8 mouse cellular contexts compared by ENCODE assay signal in the genomic region with DNA sequence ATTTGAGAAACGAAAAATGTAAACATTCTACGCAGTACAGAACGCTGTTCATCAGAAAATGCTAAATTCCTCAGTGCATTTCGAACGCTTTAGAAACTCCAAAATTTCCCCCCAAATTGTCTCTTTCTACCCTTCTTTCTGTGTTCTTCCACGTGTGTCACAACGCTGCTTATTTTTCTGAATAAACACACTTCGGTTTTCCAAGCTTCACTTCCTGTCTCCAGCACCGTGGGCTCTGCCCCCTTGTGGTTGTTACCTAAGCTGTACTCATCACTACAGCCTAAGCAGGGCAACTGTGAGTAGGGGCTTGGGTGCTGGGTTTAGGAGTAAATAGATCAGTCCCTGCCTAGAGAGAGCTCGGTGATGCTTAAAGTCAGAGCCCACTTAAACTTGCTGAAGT. TPM values are rescaled to one million over a fixed set of nuclear protein-coding genes. Genes with fewer than 3 reads are reported as not detected.
A peak's percentile ranks its signal among the peaks of the same experiment; 100 is the strongest.
DNase-seq lines count a peak whose midpoint lies in the region; ATAC-seq and TF ChIP-seq lines count a peak whose summit lies in the region.

No protein-coding gene starts in this region.

- peak overlapping the region; percentile 39 for H3K4me2 ChIP-seq in embryonic facial prominence, embryonic 13.5 days
- peak overlapping the region; percentile 46 for H3K4me2 ChIP-seq in intestine, embryonic 14.5 days (ENCODE audit: low read length)

- TF ChIP-seq CTCF in heart, adult 2 months (IDR thresholded peaks at IDR 0.05) = peak; percentile 72

- H3K4me3 ChIP-seq in heart, adult 2 months = no peak overlapping the region
- no peak overlapping the region for H3K4me3 ChIP-seq in ES-E14 (ENCODE audit: insufficient read depth in 1 of 2, low read depth in 1 of 2, low read length in 2 of 2, poor library complexity in 1 of 2, severe bottlenecking in 1 of 2)
- peak overlapping the region; percentile 9; the same call in 1 of the 2 replicates for H3K4me3 ChIP-seq in embryonic facial prominence, embryonic 13.5 days
- peak overlapping the region; percentile 33 for H3K4me3 ChIP-seq in intestine, embryonic 14.5 days (ENCODE audit: low read depth, low read length)
- H3K4me3 ChIP-seq in midbrain, embryonic 10.5 days = peak overlapping the region; percentile 21; the same call in 1 of the 2 replicates

- H3K36me3 ChIP-seq in heart, adult 2 months (ENCODE audit: control insufficient read depth, insufficient read depth, low read length) = no peaks in the 10 kb centered on the region
- H3K36me3 ChIP-seq in ES-E14 (ENCODE audit: control insufficient read depth, insufficient read depth, low read length, poor library complexity, severe bottlenecking) = no peaks in the 10 kb centered on the region
- no peaks in the 10 kb centered on the region for H3K36me3 ChIP-seq in embryonic facial prominence, embryonic 13.5 days
- H3K36me3 ChIP-seq in intestine, embryonic 14.5 days (ENCODE audit: control insufficient read depth, insufficient read depth, low read length) = no peaks in the 10 kb centered on the region
- no peaks in the 10 kb centered on the region for H3K36me3 ChIP-seq in midbrain, embryonic 10.5 days

- ATAC-seq in embryonic facial prominence, embryonic 13.5 days (ENCODE audit: insufficient number of reproducible peaks, insufficient read depth, low FRiP score, low TSS enrichment, low read depth) = no peak
- no peak; the same call in 1 of the 2 replicates for ATAC-seq in intestine, embryonic 14.5 days (replicated peaks; ENCODE audit: low FRiP score, low TSS enrichment, low read depth)
- no peak for ATAC-seq in erythroblast, adult 5-6 weeks (replicated peaks; ENCODE audit: low FRiP score, poor library complexity, severe bottlenecking)

- intact Hi-C loops in heart, adult 2 months (cut with DNase I) = loop anchor here (1.0 kb wide), 1 partner anchor 79 kb away; no protein-coding TSS in a partner anchor
- intact Hi-C loops in heart, postnatal 25 days (cut with DNase I) = loop anchor here (1.0 kb wide), 1 partner anchor 79 kb away; no protein-coding TSS in a partner anchor
- intact Hi-C loops in gastrocnemius, postnatal 36 days (cut with DNase I) = loop anchor here (2.0 to 5.0 kb wide), 2 partner anchors 38 to 82 kb away; partner anchors contain the start of gene Fgf23

- no peaks in the 10 kb centered on the region; the same call in 1 of the 2 replicates for H3K4me1 ChIP-seq in heart, adult 2 months (ENCODE audit: control insufficient read depth, insufficient read depth, low read length)
- no peaks in the 10 kb centered on the region for H3K4me1 ChIP-seq in ES-E14 (ENCODE audit: control insufficient read depth in 2 of 2, insufficient read depth in 2 of 2, low read length in 2 of 2, poor library complexity in 1 of 2)
- peaks cover 7% of the 10 kb centered on the region; the same call in 1 of the 2 replicates for H3K4me1 ChIP-seq in embryonic facial prominence, embryonic 13.5 days
- no peaks in the 10 kb centered on the region for H3K4me1 ChIP-seq in intestine, embryonic 14.5 days (replicated peaks; ENCODE audit: control insufficient read depth, insufficient read depth, low read length)
- peaks cover 11% of the 10 kb centered on the region for H3K4me1 ChIP-seq in midbrain, embryonic 10.5 days

- no peaks in the 10 kb centered on the region for H3K79me2 ChIP-seq in heart, adult 2 months (replicated peaks; ENCODE audit: control insufficient read depth, insufficient read depth, low read length)

- TF ChIP-seq EP300 in heart, adult 2 months (IDR thresholded peaks at IDR 0.05; ENCODE audit: insufficient read depth, low read depth, low read length) = no peak

- TF ChIP-seq POLR2A in heart, adult 2 months (IDR thresholded peaks at IDR 0.05; ENCODE audit: insufficient read depth, low read depth, low read length) = no peak

- H3K27ac ChIP-seq in heart, adult 2 months = no peak overlapping the region
- no peak overlapping the region for H3K27ac ChIP-seq in ES-E14 (ENCODE audit: insufficient read depth, low read depth, low read length, poor library complexity, severe bottlenecking)
- 0 out of 2 replicates have a peak overlapping the region, but pooled peaks have one; percentile 28 for H3K27ac ChIP-seq in embryonic facial prominence, embryonic 13.5 days
- no peak overlapping the region for H3K27ac ChIP-seq in intestine, embryonic 14.5 days (ENCODE audit: low read depth)
- no peak overlapping the region for H3K27ac ChIP-seq in midbrain, embryonic 10.5 days (replicated peaks)

- DNase-seq in heart, adult 2 months = no peak
- DNase-seq in heart, postnatal 25 days (ENCODE audit: low spot score) = no peak
- peak; percentile 51 for DNase-seq in ES-E14 (ENCODE audit: low read depth, low spot score)
- DNase-seq in intestine, embryonic 14.5 days (ENCODE audit: low spot score) = peak; percentile 59
- DNase-seq in midbrain, embryonic 10.5 days (ENCODE audit: low spot score) = peak; percentile 43
- DNase-seq in gastrocnemius, postnatal 36 days = no peak

- no peak overlapping the region for H3K9ac ChIP-seq in heart, adult 2 months (ENCODE audit: low read depth, low read length)
- H3K9ac ChIP-seq in ES-E14 (ENCODE audit: insufficient read depth, low read depth, low read length, poor library complexity, severe bottlenecking) = no peak overlapping the region
- H3K9ac ChIP-seq in embryonic facial prominence, embryonic 13.5 days = no peak overlapping the region
- no peak overlapping the region for H3K9ac ChIP-seq in intestine, embryonic 14.5 days (ENCODE audit: low read length)

- WGBS in heart, adult 2 months = 26% methylated on average over 10 of the region's 10 CpGs
- WGBS in embryonic facial prominence, embryonic 13.5 days = 32% methylated on average over 10 of the region's 10 CpGs
- WGBS in intestine, embryonic 14.5 days = 20% methylated on average over 10 of the region's 10 CpGs
- 41% methylated on average over 10 of the region's 10 CpGs for WGBS in midbrain, embryonic 10.5 days

- in situ Hi-C loops in ES-E14 (cut with MboI; ENCODE audit: low sequenced_read_pairs in 2 of 2, unreplicated experiment in 2 of 2) = no loop called here

- H3K27me3 ChIP-seq in heart, adult 2 months (ENCODE audit: control insufficient read depth, insufficient read depth, low read length) = no peaks in the 10 kb centered on the region
- H3K27me3 ChIP-seq in embryonic facial prominence, embryonic 13.5 days = no peaks in the 10 kb centered on the region
- no peaks in the 10 kb centered on the region for H3K27me3 ChIP-seq in intestine, embryonic 14.5 days (replicated peaks; ENCODE audit: control insufficient read depth, insufficient read depth, low read length)
- no peaks in the 10 kb centered on the region for H3K27me3 ChIP-seq in midbrain, embryonic 10.5 days (ENCODE audit: low read depth, poor library complexity, severe bottlenecking)

- no peaks in the 10 kb centered on the region for H3K9me3 ChIP-seq in ES-E14 (ENCODE audit: control insufficient read depth, insufficient read depth, low read depth, low read length)
- H3K9me3 ChIP-seq in embryonic facial prominence, embryonic 13.5 days = no peaks in the 10 kb centered on the region
- no peaks in the 10 kb centered on the region for H3K9me3 ChIP-seq in intestine, embryonic 14.5 days (ENCODE audit: control insufficient read depth, low read length)
- H3K9me3 ChIP-seq in midbrain, embryonic 10.5 days (replicated peaks) = no peaks in the 10 kb centered on the region

TF ChIP-seq in ES-E14, 5 proteins besides CTCF, POLR2A, EP300 and RAD21:
- no peak for TF ChIP-seq HCFC1 (IDR thresholded peaks at IDR 0.05; ENCODE audit: borderline replicate concordance, insufficient read depth, low read length)
- TF ChIP-seq ZC3H11A (IDR thresholded peaks at IDR 0.05; ENCODE audit: borderline replicate concordance, low read depth, low read length) = no peak
- no peak for TF ChIP-seq MAFK (IDR thresholded peaks at IDR 0.05; ENCODE audit: insufficient read depth, low read depth, low read length)
- no peak for TF ChIP-seq CHD2 (IDR thresholded peaks at IDR 0.05; ENCODE audit: low read depth, low read length)
- no peak for TF ChIP-seq ZNF384 (IDR thresholded peaks at IDR 0.05; ENCODE audit: low read depth, low read length)

RNA-seq across cellular contexts. Expression of gene Fgf6, which starts 19.4 kb away (rescaled TPM):
- total RNA-seq in heart, adult 2 months (2021) = under 1 TPM; 0.37 to 0.57 TPM
- 0.26 and 0.39 TPM in 2 replicates for polyA plus RNA-seq in heart, adult 2 months (2012; rRNA removed)
- total RNA-seq in heart, postnatal 25 days (2021) = under 1 TPM; 0.26 to 0.53 TPM
- total RNA-seq in ES-E14 (2012; rRNA removed) = not detected in 2 replicates
- 0.07 and 0.08 TPM in 2 replicates for polyA plus RNA-seq in embryonic facial prominence, embryonic 13.5 days (2015; fragmentation: Nextera tagmentation; extraction: Ambion mirVana)
- polyA plus RNA-seq in intestine, embryonic 14.5 days (2014; fragmentation: Nextera tagmentation; extraction: Ambion mirVana) = 0.04 TPM in 1 of 2 replicates, not detected in the other
- polyA plus RNA-seq in midbrain, embryonic 10.5 days (2016; fragmentation: Nextera tagmentation; extraction: Ambion mirVana) = not detected in 2 replicates
- not detected in 2 replicates for total RNA-seq in erythroblast, adult 5-6 weeks (2015; ENCODE audit: low replicate concordance)
- not detected in 2 replicates for total RNA-seq in erythroblast, adult 5-6 weeks (2017; ENCODE audit: low replicate concordance)
- total RNA-seq in gastrocnemius, postnatal 36 days (2021) = 1 to 10 TPM; 5.0 to 9.3 TPM

RNA-seq across cellular contexts. Expression of gene Fgf23, which starts 37.9 kb away (rescaled TPM):
- total RNA-seq in heart, adult 2 months (2021) = not detected
- not detected in 2 replicates for polyA plus RNA-seq in heart, adult 2 months (2012; rRNA removed)
- total RNA-seq in heart, postnatal 25 days (2021) = not detected
- 0.26 TPM in 1 of 2 replicates, not detected in the other for total RNA-seq in ES-E14 (2012; rRNA removed)
- 0.23 and 0.30 TPM in 2 replicates for polyA plus RNA-seq in embryonic facial prominence, embryonic 13.5 days (2015; fragmentation: Nextera tagmentation; extraction: Ambion mirVana)
- polyA plus RNA-seq in intestine, embryonic 14.5 days (2014; fragmentation: Nextera tagmentation; extraction: Ambion mirVana) = not detected in 2 replicates
- polyA plus RNA-seq in midbrain, embryonic 10.5 days (2016; fragmentation: Nextera tagmentation; extraction: Ambion mirVana) = 0.14 TPM in 1 of 2 replicates, not detected in the other
- total RNA-seq in erythroblast, adult 5-6 weeks (2015; ENCODE audit: low replicate concordance) = not detected in 2 replicates
- 0.77 TPM in 1 of 2 replicates, not detected in the other for total RNA-seq in erythroblast, adult 5-6 weeks (2017; ENCODE audit: low replicate concordance)
- not detected for total RNA-seq in gastrocnemius, postnatal 36 days (2021)

Comparison
In these comparisons a context has a peak if more than half of its experiments do, and no peak if none do; other contexts are left out.
1. DNase-seq: peak in ES-E14 (single experiment), intestine, embryonic 14.5 days (single experiment) and midbrain, embryonic 10.5 days (single experiment); none in heart, adult 2 months (0 of 2), heart, postnatal 25 days (single experiment) and gastrocnemius, postnatal 36 days (0 of 2).
2. H3K4me3 ChIP-seq: peak in embryonic facial prominence, embryonic 13.5 days (single experiment), intestine, embryonic 14.5 days (single experiment) and midbrain, embryonic 10.5 days (single experiment); none in heart, adult 2 months (single experiment) and ES-E14 (0 of 2).